Mouse (Mus musculus) activated CD4-positive, CD25-positive, alpha-beta regulatory T cell, adult 4 months (primary cell): ENCODE results near the gene Pacs2. TPM values are rescaled to one million over a fixed set of nuclear protein-coding genes. Genes with fewer than 3 reads are reported as not detected.

Source experiments
- ATAC-seq: one replicate; pipeline ENCODE4 v1.8.0; 2017
- polyA plus RNA-seq, 2 experiments: library from polyadenylated mRNA; unstranded; fragments of 100-300 nt; shearing (Covaris generic); gene quantifications; one replicate each; pipeline ENCODE4 v1.2.1; 2017

Gene Pacs2
- polyA plus RNA-seq, 2 experiments from 2014 or later, result 5.4 to 6.6 TPM

- ATAC-seq, result no peak
Observed at GRCm38 (mm10) chr12:113013021-113013491, 1.3 kb upstream of the Pacs2 start.

GRCm38 (mm10) chr12:113014561-113015556 is 551 bp downstream of the Pacs2 start:
- no peak for ATAC-seq

GRCm38 (mm10) chr12:113015956-113016355 is 1.6 kb downstream of the Pacs2 start:
- no peak for ATAC-seq

- ATAC-seq, result no peak
Observed at GRCm38 (mm10) chr12:113016976-113017375, 2.7 kb downstream of the Pacs2 start.

- ATAC-seq, result no peak
Observed at GRCm38 (mm10) chr12:113017429-113017984, 3.2 kb downstream of the Pacs2 start.

- ATAC-seq, result no peak
Observed at GRCm38 (mm10) chr12:113018763-113019162, 4.5 kb downstream of the Pacs2 start.

- ATAC-seq, result no peak
Observed at GRCm38 (mm10) chr12:113021488-113021887, 7.2 kb downstream of the Pacs2 start.

- ATAC-seq, result no peak
Observed at GRCm38 (mm10) chr12:113023082-113023481, 8.8 kb downstream of the Pacs2 start.

GRCm38 (mm10) chr12:113026557-113026956 is 12.2 kb downstream of the Pacs2 start:
- ATAC-seq, result no peak

- ATAC-seq, result no peak
Observed at GRCm38 (mm10) chr12:113027495-113027894, 13.2 kb downstream of the Pacs2 start.

GRCm38 (mm10) chr12:113028067-113028466 is 13.8 kb downstream of the Pacs2 start:
- no peak for ATAC-seq

- no peak for ATAC-seq
Observed at GRCm38 (mm10) chr12:113028898-113029297, 14.6 kb downstream of the Pacs2 start.

- ATAC-seq, result no peak
Observed at GRCm38 (mm10) chr12:113030046-113030445, 15.7 kb downstream of the Pacs2 start.

- ATAC-seq, result no peak
Observed at GRCm38 (mm10) chr12:113030993-113031392, 16.7 kb downstream of the Pacs2 start.

- ATAC-seq, result no peak
Observed at GRCm38 (mm10) chr12:113031441-113031840, 17.1 kb downstream of the Pacs2 start.

- ATAC-seq, result no peak
Observed at GRCm38 (mm10) chr12:113032296-113033250, 18.3 kb downstream of the Pacs2 start.

- ATAC-seq, result no peak
Observed at GRCm38 (mm10) chr12:113035093-113035492, 20.8 kb downstream of the Pacs2 start.

GRCm38 (mm10) chr12:113036996-113037395 is 22.7 kb downstream of the Pacs2 start:
- ATAC-seq, result no peak

- ATAC-seq, result no peak
Observed at GRCm38 (mm10) chr12:113038414-113038813, 24.1 kb downstream of the Pacs2 start.

GRCm38 (mm10) chr12:113041481-113042439 is 27.5 kb downstream of the Pacs2 start:
- ATAC-seq, result peak; percentile 38

GRCm38 (mm10) chr12:113042543-113042942 is 28.2 kb downstream of the Pacs2 start:
- no peak for ATAC-seq
